Mouse (Mus musculus) heart, adult 11 months (tissue): ENCODE measurements around the gene Wfdc11.
A peak's percentile ranks its signal among the peaks of the same experiment; 100 is the strongest.

Experiments used
- DNase-seq: peaks from one replicate; pipeline ENCODE4 v3.0.0; 2022

Gene Wfdc11

GRCm38 (mm10) chr2:164638696-164639095 is 35.2 kb downstream of the Wfdc11 start, which contains the start of gene Wfdc16:
TSS of gene Wfdc16 (minus strand) at chr2:164638796.
- DNase-seq: no peak

GRCm38 (mm10) chr2:164635266-164635665 is 38.6 kb downstream of the Wfdc11 start:
- peak; percentile 27 for DNase-seq

- DNase-seq: peak; percentile 8
These were observed 52.1 kb downstream of the Wfdc11 start for GRCm38 (mm10) chr2:164621775-164622174.

- DNase-seq: peak; percentile 55
These were observed 54.8 kb downstream of the Wfdc11 start for GRCm38 (mm10) chr2:164619050-164619449.

- peak; percentile 73 for DNase-seq
These were observed 58.5 kb downstream of the Wfdc11 start for GRCm38 (mm10) chr2:164615386-164615785.

GRCm38 (mm10) chr2:164613471-164613870 is 60.4 kb downstream of the Wfdc11 start, which contains the start of the genes Wfdc6b and Wfdc8:
TSS of gene Wfdc6b (plus strand) at chr2:164613522.
TSS of gene Wfdc8 (minus strand) at chr2:164613626.
- DNase-seq: peak; percentile 97
